Mouse (Mus musculus) spleen, adult 2 months (tissue): ENCODE data around the gene Tanc1.

Source experiments
- CTCF ChIP-seq: fragments of 200-500 bp; IDR thresholded peaks from 2 replicates; pipeline ENCODE4 v1.5.1; 2011; ENCODE audit warnings: mild to moderate bottlenecking, inconsistent platforms; ENCODE audit not compliant: insufficient read depth, insufficient read length, insufficient replicate concordance; ENCODE audit errors: extremely low read depth
- POLR2A ChIP-seq: fragments of 200-500 bp; IDR thresholded peaks from 2 replicates; pipeline ENCODE4 v1.6.1; 2011; ENCODE audit warnings: low read depth, low read length, inconsistent platforms

DNA sequence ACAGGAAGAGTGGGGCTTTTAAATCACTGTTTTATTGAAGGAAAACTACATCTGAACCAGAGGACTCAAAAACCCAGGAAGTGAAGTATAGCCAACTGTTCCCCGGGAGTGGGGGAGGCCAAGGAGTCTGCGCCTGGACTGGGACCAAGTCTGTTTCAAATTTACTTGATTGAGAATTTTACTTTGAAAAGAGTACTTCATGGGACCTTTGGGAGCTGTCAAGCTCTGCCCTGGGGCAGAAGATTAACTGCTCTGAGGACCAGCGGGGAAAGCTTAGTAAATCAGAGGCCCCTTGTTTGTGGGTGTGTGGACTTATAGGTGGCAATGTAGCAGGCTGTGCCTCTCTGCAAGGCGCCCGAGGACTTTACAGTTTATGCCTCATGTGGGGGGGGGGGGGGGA, 49.1 kb upstream of the Tanc1 start:
- TF ChIP-seq CTCF, result no peak
- TF ChIP-seq POLR2A, result no peak
